Mouse (Mus musculus): Measurements from ENCODE around the gene Gm10490. TPM values are rescaled to one million over a fixed set of nuclear protein-coding genes. Genes with fewer than 3 reads are reported as not detected.
"Not testable (repeated sequence)": the region's sequence is repeated elsewhere in the genome, so short reads cannot be mapped to it uniquely, and the experiment has no call there.

Gm10490 gene
- polyA plus RNA-seq, 1 experiment from 2014 or later, result not detected

DNA sequence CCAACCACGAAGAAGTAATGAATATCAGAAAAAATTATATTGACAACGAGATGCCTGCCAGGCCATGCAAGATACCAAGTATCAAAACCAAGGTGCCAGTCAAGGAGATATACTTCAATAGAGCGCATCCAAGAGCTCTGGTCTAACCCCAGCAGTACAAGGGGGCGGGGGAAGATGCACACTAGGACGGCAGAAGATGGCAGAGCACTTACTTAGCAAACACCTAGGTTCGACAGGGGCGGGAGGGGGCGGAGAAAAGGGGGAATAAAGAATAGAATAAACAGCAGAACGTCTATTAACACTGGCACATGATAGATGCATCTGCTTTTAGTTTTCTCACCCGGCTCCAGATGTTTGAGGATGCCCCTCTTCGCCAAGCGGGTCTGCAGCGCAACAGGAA lies 11.1 kb upstream of the Gm10490 start:
- Histone ChIP-seq H3K4me3 (peak overlapping the region; percentile 67), H3K4me2 (replicated peaks) (peak overlapping the region; percentile 49), H3K36me3 (peaks cover 14% of the 10 kb centered on the region; the same call in 1 of the 2 replicates), H3K9me3 (no peaks in the 10 kb centered on the region), H3K9ac (replicated peaks) (peak overlapping the region; percentile 64), H3K4me1 (peaks cover 13% of the 10 kb centered on the region), H3K27ac (replicated peaks) (peak overlapping the region; percentile 92; the same call in 1 of the 2 replicates), H3K27me3 (no peaks in the 10 kb centered on the region)
- ATAC-seq (replicated peaks), result no peak
- 27% methylated on average over 13 of the region's 13 CpGs for WGBS

- Histone ChIP-seq H3K9ac (replicated peaks) (peak within 1 kb of the TSS; percentile 64), H3K4me1 (peaks cover 13% of the 10 kb centered on the region), H3K4me2 (replicated peaks) (peak within 1 kb of the TSS; percentile 49), H3K36me3 (peaks cover 12% of the 10 kb centered on the region; the same call in 1 of the 2 replicates), H3K9me3 (no peaks in the 10 kb centered on the region), H3K4me3 (peak within 1 kb of the TSS; percentile 67), H3K27ac (replicated peaks) (peak within 1 kb of the TSS; percentile 92), H3K27me3 (no peaks in the 10 kb centered on the region)
- 18% methylated on average over 62 of the region's 62 CpGs for WGBS
- ATAC-seq (replicated peaks), result peak; percentile 99
Measured at GRCm38 (mm10) chrX:7898880-7899874, 10.2 kb upstream of the Gm10490 start, which contains the start of the genes Pqbp1 and Timm17b. Pqbp1 (minus strand) TSS chrX:7899269. Timm17b (plus strand) TSS chrX:7899357.

GRCm38 (mm10) chrX:7904441-7904840 lies 4.9 kb upstream of the Gm10490 start:
- no peak overlapping the region for H3K27ac ChIP-seq (replicated peaks)
- H3K36me3 ChIP-seq, result peaks cover 7% of the 10 kb centered on the region; the same call in 1 of the 2 replicates
- WGBS, result 95% methylated on average over 5 of the region's 5 CpGs
- no peak for ATAC-seq (replicated peaks)
- H3K9ac ChIP-seq (replicated peaks), result no peak overlapping the region
- H3K4me3 ChIP-seq, result no peak overlapping the region
- H3K4me2 ChIP-seq (replicated peaks), result no peak overlapping the region
- 0 out of 2 replicates have a peak, but pooled peaks cover 5% of the 10 kb centered on the region for H3K4me1 ChIP-seq
- no peaks in the 10 kb centered on the region for H3K9me3 ChIP-seq
- H3K27me3 ChIP-seq, result no peaks in the 10 kb centered on the region

DNA sequence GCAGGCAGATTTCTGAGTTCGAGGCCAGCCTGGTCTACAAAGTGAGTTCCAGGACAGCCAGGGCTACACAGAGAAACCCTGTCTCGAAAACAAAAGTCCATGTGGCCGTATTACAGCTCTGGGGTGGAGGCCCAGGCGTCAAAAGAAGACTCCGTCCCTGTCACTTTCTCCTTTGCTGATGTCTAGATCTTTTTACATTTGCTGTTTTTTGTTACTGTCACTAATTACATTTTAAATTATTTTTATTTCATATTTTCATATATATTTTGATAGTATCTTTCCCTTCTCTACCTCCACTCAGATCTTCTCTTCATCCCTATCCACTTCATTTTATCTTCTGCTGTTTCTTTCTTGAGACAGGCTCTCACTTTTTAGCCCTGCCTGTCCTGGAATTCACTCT lies 1.6 kb upstream of the Gm10490 start, which contains the start of gene Gm10491:
TSS of gene Gm10491 (minus strand) at position 101 of the 400 bp plus-strand sequence.
- WGBS, result 93% methylated on average over 5 of the region's 5 CpGs
- Histone ChIP-seq H3K4me1 (no peaks in the 10 kb centered on the region), H3K36me3 (peaks cover 7% of the 10 kb centered on the region; the same call in 1 of the 2 replicates), H3K4me2 (replicated peaks) (no peak within 1 kb of the TSS), H3K27me3 (no peaks in the 10 kb centered on the region), H3K4me3 (no peak within 1 kb of the TSS), H3K27ac (replicated peaks) (no peak within 1 kb of the TSS), H3K9ac (replicated peaks) (no peak within 1 kb of the TSS), H3K9me3 (no peaks in the 10 kb centered on the region)
- no peak for ATAC-seq (replicated peaks)

DNA sequence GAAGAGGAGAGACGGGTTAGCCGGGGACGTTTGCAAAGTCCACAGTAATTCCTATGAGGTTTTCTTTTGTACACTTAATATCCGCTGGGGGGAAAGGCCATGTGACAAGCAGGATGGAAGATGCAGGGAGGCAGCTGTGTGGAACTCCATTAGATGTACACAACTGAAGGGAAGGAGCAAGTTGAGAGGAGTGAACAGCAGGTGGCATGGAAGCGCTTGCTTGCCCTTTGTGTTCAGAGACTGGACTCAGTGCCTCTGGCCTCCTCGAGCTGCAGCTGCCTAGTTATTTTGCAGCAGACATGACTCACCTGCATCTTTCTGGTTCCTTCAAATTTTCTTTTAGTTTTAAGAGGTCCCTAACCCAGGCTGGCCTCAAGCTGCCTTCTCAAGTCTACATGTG lies 1.1 kb downstream of the Gm10490 start:
- no peak for ATAC-seq (replicated peaks)
- WGBS, result 42% methylated on average over 6 of the region's 6 CpGs
- H3K4me2 ChIP-seq (replicated peaks), result no peak overlapping the region

GRCm38 (mm10) chrX:7915669-7916068 lies 6.3 kb downstream of the Gm10490 start:
- H3K4me2 ChIP-seq (replicated peaks); H3K4me3 ChIP-seq; H3K9me3 ChIP-seq; H3K9ac ChIP-seq (replicated peaks); ATAC-seq (replicated peaks); H3K36me3 ChIP-seq; H3K27me3 ChIP-seq; H3K4me1 ChIP-seq; H3K27ac ChIP-seq (replicated peaks): not testable (repeated sequence)
- 14% methylated on average over 3 of the region's 3 CpGs for WGBS

More for the DNA sequence above, 1.1 kb downstream of the Gm10490 start:
- H3K27ac ChIP-seq (replicated peaks), result no peak overlapping the region
- H3K27me3 ChIP-seq, result no peaks in the 10 kb centered on the region
- no peak overlapping the region for H3K4me3 ChIP-seq
- no peak overlapping the region for H3K9ac ChIP-seq (replicated peaks)
- H3K9me3 ChIP-seq, result no peaks in the 10 kb centered on the region
- no peaks in the 10 kb centered on the region for H3K4me1 ChIP-seq
- H3K36me3 ChIP-seq, result peaks cover 7% of the 10 kb centered on the region; the same call in 1 of the 2 replicates

- H3K27ac ChIP-seq (replicated peaks); H3K36me3 ChIP-seq; H3K27me3 ChIP-seq; H3K4me3 ChIP-seq; H3K9ac ChIP-seq (replicated peaks); ATAC-seq (replicated peaks); H3K9me3 ChIP-seq; H3K4me2 ChIP-seq (replicated peaks): not testable (repeated sequence)
- 75% methylated on average over 6 of the region's 6 CpGs for WGBS
- H3K4me1 ChIP-seq, result peaks cover 14% of the 10 kb centered on the region; the same call in 1 of the 2 replicates
Measured at GRCm38 (mm10) chrX:7917960-7918359, 8.6 kb downstream of the Gm10490 start.

DNA sequence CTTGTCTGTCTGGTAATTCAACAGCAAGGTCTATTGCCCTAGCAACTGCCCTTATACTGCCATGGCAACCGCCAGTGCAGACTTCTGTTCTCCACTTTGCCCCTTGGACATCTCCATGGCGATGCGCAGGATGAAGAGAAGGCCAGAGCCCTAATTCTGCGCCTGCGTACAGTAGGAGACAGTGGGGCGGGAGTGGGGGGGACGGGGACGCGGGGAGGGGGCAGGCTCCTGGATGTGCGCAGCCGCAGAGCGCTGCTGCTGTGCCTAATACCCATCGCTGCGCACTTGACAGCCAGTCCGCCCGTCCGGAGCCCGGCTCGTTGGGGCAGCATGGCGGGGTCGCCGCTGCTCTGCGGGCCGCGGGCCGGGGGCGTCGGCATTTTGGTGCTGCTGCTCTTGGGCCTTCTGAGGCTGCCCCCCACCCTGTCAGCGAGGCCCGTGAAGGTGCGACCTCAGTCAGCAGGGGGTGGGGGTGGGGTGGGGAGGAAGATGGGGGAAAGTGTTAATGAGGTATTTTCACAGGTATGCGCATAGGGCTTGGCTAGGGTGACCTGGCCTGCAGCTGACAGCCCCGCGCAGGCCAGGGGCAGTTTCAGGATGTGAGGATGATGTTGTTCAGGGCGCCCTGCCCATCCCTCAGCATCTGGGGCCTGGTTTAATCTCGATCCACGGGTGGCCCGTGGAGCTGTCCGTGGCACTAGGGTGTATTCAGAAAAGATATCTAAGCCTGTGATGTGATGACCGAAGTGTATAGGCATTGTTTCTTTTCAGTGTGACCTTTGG lies 10.4 kb downstream of the Gm10490 start, which contains the start of gene Pcsk1n:
TSS of gene Pcsk1n (plus strand) at position 222 of the 783 bp plus-strand sequence.
- H3K36me3 ChIP-seq, result no peaks in the 10 kb centered on the region
- ATAC-seq (replicated peaks), result peak; percentile 89
- H3K4me2 ChIP-seq (replicated peaks), result peak within 1 kb of the TSS; percentile 53
- H3K9me3 ChIP-seq, result no peaks in the 10 kb centered on the region
- H3K9ac ChIP-seq (replicated peaks), result peak within 1 kb of the TSS; percentile 59
- peak within 1 kb of the TSS; percentile 64 for H3K27ac ChIP-seq (replicated peaks)
- no peaks in the 10 kb centered on the region for H3K27me3 ChIP-seq
- WGBS, result 20% methylated on average over 40 of the region's 40 CpGs
- peaks cover 16% of the 10 kb centered on the region; the same call in 1 of the 2 replicates for H3K4me1 ChIP-seq
- H3K4me3 ChIP-seq, result peak within 1 kb of the TSS; percentile 50

DNA sequence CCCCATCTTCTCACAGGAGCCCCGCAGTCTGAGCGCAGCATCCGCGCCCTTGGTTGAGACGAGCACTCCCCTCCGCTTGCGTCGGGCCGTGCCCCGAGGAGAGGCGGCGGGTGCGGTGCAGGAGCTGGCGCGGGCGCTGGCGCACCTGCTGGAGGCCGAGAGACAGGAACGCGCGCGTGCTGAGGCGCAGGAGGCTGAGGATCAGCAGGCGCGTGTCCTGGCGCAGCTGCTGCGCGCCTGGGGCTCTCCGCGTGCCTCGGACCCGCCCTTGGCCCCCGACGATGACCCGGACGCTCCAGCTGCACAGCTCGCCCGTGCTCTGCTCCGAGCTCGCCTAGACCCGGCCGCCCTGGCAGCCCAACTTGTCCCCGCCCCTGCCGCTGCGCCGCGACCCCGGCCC lies 12.7 kb downstream of the Gm10490 start:
- Histone ChIP-seq H3K9ac (replicated peaks) (peak overlapping the region; percentile 44), H3K27me3 (no peaks in the 10 kb centered on the region), H3K4me3 (peak overlapping the region; percentile 50), H3K27ac (replicated peaks) (no peak overlapping the region), H3K4me2 (replicated peaks) (peak overlapping the region; percentile 53), H3K36me3 (no peaks in the 10 kb centered on the region), H3K9me3 (no peaks in the 10 kb centered on the region), H3K4me1 (peaks cover 16% of the 10 kb centered on the region; the same call in 1 of the 2 replicates)
- WGBS, result 17% methylated on average over 47 of the region's 48 CpGs
- ATAC-seq (replicated peaks), result no peak

- H3K9ac ChIP-seq (replicated peaks), result no peak overlapping the region
- H3K4me1 ChIP-seq, result peaks cover 13% of the 10 kb centered on the region; the same call in 1 of the 2 replicates
- peaks cover 6% of the 10 kb centered on the region; the same call in 1 of the 2 replicates for H3K36me3 ChIP-seq
- no peak overlapping the region for H3K27ac ChIP-seq (replicated peaks)
- H3K9me3 ChIP-seq, result no peaks in the 10 kb centered on the region
- ATAC-seq (replicated peaks), result no peak
- WGBS, result 78% methylated on average over 6 of the region's 6 CpGs
- no peak overlapping the region for H3K4me2 ChIP-seq (replicated peaks)
- H3K27me3 ChIP-seq, result no peaks in the 10 kb centered on the region
- H3K4me3 ChIP-seq, result no peak overlapping the region
Measured at GRCm38 (mm10) chrX:7926266-7926665, 16.9 kb downstream of the Gm10490 start.

DNA sequence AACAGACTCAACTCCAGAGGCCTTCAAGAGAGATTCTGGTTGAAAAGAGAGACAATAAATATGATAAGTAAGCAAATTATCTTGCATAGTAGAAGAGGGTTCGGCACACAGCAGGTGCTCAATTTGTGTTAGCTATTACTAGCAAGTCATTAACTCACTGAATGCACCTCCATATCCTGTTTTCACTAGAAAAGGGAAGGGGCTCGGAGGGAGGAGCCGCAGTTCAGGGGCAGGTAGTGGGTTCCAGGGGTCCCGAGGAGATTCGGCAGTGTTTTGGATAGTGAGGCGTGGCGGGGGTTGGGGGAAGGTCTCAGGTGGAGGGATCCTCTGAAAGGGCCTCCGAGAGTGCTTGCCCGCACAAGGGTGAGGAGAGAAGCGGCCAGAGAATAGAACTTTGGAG lies 17.8 kb downstream of the Gm10490 start:
- no peak for ATAC-seq (replicated peaks)
- Histone ChIP-seq H3K36me3 (peaks cover 8% of the 10 kb centered on the region; the same call in 1 of the 2 replicates), H3K4me1 (peaks cover 10% of the 10 kb centered on the region; the same call in 1 of the 2 replicates), H3K27ac (replicated peaks) (no peak overlapping the region), H3K4me3 (no peak overlapping the region), H3K9ac (replicated peaks) (no peak overlapping the region), H3K27me3 (no peaks in the 10 kb centered on the region), H3K4me2 (replicated peaks) (no peak overlapping the region), H3K9me3 (no peaks in the 10 kb centered on the region)
- 24% methylated on average over 10 of the region's 10 CpGs for WGBS
